Mouse (Mus musculus) urinary bladder, postnatal 10 days (tissue): ENCODE data around the gene Bod1l.

Experiments used
- DNase-seq: peaks from one replicate; pipeline ENCODE4 v3.0.0; 2022; ENCODE audit warnings: low spot score

Gene Bod1l

DNA sequence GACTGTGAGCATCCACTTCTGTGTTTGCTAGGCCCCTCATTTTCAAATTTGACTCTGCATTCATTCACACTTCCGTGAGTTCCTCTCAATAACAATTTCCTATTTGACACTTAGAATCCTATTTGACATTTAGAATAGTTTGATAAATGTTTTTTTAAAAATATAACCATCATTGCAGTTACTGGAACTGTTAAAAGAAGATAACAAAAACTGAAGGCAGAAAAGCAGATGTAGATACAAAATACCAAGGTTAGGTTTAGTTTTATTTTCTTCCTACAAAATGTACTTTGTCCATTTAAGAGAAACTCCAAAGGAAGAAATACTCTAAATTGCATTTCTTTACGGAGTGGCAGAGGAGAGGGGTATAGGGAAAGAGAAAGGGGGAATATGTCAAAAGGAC, 42.5 kb downstream of the Bod1l start:
- no peak for DNase-seq

DNA sequence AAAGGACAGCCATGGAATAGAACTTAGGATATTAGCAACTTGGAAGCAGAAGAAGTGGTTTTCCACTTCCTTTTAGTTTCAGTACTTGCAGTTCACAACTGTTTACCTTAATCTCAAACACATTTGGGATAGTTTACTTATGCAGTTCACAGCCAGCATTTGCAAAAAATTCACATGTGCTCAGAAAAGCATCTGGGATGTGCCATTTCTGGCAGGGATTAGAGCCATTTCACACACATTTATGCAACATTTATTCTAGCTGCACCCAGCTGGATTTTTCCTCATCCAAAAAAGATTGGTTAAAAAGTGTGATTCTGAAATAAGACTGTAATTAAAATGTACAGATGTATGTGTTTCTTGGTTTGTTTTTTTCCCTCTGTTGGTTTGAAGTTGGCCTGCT, 49.7 kb downstream of the Bod1l start:
- no peak for DNase-seq

DNA sequence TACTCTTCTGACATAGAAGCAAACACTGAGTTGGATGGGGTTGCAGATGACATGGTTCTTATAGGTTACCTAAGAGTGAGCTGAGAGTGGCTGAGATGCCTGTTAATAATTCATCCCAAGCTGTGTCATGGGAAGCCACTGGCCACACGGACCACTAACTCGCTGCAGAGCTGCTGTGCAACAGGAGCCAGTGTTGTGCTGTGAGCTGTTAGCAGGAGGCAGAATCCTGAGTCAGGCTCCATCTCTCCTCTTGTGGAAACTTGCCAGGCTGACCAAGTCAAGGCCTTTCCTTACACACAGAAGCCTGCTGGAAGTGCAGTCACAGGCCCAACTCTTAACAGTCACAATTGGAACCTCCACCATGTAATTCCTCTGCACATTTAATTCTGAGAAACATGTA, 53.6 kb downstream of the Bod1l start:
- no peak for DNase-seq

DNA sequence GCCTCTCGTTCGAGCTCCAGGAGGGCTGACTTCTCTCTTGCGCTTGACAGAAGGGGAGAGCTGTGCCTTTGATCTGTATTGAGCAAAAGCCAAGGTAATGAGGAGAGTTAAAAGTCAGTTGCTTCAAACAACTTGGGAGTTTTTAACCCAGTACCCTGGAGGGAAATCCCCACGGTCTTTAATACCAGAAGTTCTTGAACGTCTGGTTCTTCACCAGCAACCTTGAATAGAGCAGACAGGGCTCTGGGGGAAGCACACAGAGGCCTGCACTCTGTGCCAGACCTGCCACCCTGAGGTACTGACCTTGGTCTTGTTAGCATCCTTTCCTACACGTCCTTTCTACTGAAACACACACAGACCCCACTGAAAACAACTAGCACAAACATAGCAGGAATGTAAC, 55.2 kb downstream of the Bod1l start:
- no peak for DNase-seq

DNA sequence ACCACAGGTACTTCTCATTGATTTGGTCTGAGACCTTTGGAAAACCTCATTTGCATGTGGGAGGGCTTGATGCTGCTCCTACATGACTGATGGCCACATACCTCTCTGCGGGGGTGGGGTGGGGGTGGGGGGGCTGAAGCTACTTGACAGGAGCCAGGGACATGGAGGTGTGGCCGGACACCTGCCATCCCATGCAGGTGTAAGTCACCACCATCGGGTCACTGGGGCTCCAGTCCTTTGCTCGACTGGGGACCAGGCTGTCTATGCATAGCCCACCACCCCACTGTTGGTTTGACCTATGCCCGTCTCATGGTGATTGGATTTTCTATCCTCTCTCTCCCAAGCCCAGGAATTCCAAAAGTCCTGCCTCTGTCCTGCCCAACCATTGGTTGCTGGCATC, 62.2 kb downstream of the Bod1l start:
- no peak for DNase-seq

DNA sequence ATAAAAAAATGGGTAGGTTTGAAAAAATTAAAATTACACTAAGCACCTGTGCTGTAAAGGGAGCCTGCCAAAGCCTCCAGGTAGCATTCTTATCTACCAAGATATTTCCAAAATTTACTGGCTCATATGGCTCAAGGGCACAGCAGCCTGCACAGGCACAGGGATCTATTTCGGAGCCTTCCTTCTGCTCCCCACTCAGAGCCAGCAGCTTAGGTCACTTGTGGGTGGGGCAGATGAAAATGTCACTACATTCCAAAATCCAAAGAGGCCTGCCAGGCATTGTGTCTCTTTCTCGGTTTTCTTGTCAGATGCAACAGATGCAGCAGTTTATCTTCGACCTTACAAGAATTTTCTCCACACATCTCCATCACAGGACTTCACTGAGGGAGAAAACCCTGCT, 64.1 kb downstream of the Bod1l start:
- no peak for DNase-seq

DNA sequence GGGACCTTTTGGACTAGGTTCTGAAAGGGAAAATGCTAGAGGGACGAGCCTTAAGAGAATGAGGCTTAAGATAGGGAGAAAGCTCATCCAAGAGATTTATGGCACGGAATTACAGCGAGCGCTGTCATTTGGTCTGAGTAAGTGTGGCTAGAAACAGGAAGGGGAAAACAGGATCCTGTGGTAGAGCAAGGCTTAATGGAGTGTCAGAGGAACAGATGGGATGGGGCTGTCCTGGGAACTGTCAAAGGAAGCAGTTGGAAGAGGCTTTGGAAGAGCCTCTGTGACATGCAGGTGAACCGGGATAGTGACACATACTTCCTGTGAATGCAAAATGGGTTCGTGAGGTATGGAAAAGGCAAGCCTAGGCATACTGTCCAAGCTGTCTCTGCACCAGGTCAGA, 68.4 kb downstream of the Bod1l start:
- no peak for DNase-seq

DNA sequence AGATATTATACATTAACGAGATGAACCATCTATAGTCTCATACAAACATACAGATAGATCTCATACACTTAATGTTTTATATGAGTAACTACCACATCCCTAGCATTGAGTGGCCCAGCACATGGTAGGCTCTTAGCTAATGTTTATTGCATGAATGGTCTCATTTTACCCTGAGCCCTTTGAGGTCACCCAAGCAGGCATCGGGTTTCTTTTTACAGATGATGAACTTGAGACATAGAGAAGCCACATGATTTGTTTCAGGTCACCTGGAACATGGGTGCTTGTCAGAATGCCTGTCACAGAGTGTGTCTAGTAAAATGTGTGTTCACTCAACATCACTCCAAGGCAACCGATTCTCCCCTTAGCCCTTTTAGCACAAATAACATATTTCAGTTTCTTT, 68.8 kb downstream of the Bod1l start:
- DNase-seq = no peak

DNA sequence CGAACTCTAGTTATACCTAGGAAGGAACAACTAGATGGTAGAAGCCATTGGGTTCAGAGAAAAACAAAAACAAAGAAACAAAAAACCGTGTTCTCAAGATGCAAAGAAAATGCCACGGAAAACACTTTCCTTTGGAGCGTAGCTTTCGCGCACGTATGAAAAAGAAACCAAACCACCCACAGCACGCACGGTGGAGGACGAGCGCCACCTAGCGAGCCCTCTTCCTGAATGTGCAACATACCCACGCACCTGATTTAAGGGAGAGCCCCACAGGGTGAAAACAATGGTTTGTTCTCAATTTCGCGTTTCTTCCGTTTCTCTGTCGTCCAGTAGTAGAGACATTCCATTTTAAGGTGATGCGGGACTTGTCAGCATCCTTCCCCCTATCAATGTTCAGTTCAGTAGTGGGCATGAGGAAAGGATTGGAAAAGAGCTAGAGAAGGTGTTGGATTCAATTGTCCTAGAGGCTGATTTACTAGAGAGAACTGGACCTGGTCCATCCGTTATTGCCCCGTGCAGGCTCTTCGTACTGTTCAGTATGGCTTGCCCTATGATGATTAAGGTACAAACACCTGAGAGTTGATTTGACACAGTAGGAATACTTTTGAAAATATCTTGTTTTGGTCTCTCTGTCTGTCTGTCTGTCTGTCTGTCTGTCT, 75.6 kb downstream of the Bod1l start:
- peak; percentile 57 for DNase-seq

DNA sequence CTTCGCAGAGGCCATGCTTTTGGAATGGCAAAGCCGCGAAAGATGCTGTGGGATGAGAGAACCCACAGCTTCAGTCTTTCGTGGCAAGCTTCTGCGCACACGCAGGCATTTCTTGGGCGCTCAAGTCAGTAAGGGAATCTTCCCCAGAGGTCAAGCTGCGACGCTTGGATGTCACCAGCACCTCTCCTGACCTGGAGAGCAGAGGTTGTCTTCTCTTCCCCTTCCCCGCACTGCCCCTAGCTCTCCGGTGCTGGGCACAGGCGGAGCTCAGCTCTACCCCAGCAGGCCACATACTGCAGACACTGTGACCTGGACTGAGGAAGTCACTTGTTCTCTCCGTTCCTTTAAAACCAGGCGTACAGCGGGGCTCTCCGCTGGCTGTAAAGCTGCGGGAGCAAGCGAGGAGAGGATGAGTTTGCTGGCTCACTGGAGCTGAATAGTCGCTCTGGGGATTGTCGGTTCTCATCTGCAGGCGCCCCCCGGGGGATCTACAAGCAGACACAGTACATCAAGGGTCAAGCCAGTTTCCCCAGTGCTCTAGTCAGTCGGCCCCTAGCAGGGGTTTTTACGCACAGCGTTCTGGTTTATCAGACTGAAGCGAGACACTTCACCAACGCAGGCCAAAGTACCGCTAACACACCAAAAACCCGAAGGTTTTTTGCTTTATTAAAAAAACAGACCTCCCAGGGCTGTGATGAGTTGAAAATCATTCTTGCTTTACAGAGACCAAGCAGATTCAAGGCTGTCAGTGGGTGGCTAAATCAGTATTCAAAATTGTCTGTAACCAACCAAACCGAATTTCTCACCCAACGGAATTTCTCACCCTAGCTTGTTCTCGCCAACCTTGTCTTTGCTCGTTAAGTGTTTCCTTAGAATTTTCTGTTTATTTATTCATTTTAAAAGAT, 76.6 kb downstream of the Bod1l start:
- DNase-seq = no peak

DNA sequence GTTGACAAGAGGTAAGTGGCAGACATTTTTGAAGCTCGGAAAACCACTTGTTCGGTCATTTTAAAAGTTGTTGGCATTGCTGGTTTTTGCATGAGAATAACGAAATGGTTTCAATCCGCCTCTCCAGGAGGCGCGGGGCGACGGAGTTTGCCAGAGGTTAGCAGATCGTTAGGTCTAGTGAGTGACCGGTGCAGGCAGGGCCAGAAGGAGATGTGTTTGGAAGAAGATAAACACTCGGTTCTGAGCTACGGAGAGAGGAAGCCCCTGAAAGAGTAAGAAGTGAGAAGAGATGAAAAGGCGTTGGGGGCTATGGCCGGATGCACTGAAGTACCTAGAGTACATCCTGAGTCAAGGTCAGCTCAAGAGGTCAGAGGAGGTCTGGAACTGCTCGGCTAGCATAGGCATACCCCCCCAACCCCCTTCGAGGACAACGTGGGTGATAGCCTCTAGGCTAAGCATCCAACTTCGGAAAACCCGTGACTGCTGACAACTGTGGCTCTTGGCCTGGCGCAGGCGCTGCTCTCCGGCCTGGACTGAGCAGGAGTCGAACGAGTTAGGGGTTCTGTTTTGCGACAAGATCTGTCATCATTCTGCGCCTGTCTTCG, 77.6 kb downstream of the Bod1l start:
- no peak for DNase-seq

DNA sequence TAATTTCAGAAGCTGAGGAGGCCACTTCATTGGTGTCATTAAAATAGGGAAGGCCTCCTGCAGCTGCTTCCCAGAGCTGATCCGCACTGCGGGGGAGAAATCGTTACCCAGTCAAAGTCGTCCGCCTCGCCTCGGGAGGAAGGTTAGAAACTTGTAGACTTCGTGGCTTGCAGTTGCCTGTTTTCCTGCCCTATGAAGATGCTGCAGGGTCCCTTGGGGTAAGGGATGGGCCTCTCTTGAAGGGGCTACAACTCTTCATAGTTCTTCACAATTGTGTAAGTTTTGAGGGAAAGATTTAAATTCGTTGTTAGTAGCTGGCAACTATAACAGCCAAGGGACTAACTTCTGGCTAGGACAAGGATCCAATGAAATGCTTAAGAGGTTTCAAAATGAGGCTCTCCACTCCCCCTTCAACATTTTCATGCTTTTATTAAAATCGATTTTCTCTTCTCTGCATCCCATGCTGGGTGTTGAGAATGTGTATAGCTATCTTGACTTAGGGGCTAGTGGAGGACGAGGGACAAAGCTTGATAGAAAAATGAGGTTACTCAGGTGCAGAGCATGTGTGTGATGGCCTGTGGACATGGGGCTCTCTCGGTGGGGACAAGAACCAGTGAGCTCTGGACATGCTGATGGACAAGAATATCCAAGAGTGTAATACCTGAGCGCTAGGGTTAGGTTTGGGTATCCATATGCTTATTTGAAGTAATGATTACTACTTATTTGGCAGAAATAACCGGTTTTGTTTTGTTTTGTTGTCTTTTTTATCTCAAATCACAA, 78.3 kb downstream of the Bod1l start:
- no peak for DNase-seq

DNA sequence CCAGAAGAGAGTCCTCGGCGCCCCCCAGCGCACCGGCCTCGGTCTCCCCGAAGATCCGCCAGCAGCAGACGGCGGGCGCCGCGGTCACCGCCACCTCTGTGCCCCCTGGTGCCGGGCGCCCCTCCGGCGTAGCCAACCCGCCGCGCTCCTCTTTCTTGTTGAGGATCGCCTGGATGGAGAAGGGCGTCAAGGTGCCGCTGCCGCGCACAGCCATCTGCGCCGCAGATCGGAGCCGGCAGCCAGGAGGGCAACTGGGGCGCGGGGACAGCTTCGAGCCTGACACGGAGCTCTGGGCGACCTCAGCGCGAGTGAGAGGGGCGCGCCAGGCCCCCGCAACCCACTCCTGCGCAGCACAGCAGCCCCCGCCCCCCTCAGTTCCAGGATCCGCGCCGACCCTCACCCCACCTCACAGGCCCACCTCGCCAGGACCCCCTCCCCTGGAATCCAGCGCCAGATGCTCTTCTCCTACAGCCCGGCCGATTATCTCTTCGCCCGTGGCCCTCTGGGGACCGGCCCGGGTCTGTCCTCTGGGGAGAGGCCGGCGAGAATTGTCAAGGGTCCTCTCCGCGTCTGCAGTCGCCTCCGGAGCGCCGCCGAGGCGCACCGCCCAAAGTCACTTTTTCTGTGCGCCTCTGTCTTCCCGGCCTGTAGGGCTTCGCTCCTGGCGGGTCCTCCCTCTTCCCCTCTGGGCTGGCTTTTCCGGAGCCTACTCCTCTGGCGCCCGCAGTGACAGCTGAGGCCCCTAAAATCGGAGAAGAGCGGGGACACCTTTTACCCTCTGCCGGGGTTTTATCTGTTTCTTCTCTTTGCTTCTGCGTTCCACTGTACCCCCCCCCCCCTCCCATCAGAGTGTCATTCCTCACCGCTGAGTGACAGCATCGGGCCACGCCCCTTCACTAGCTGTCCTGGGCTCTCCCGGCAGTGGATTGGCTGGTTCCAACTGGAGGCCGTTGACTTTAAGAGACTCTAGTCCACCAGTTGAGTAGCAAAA, 80.1 kb downstream of the Bod1l start, which contains the start of gene Nkx3-2:
Gene Nkx3-2 (minus strand): TSS at position 771 of the 991 bp plus-strand sequence.
- DNase-seq = no peak

DNA sequence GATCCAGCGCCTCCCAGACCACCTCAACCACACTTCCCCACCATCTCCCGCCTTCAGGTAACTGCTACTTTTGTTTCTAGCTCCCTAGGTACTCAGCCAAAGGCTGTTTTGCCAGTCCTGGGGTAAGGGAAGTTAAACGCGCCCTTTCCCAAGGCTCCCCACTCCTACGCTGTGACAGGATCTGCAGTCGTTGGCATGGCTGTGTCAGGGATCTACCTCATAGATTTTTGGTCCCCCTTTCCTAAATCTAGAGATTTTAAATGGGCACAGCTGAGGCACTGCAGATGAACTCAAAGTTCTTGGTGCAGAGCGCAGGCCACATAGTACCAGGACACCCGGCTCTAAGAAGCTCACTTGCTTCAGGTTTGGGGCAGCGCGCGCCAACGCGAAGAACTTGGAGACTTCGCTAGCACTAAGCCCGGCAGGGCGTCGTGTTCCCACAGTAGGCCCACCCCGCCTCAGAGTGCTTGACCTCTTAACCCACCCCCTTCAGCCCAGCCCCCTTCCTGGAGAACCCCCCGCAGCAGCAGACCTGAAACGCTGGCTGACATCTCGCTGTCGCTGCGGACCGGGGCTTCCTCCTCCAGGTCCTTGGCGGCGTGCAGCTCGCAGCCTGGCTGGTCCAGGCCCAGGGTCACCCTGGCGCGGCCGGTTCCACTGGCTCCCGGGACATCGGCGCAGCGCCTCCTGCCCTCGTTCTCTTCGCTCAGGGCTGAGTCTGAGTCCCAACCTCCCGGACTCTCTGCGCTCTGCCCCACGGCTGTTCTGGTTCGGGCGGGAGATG, 81.0 kb downstream of the Bod1l start:
- no peak for DNase-seq

DNA sequence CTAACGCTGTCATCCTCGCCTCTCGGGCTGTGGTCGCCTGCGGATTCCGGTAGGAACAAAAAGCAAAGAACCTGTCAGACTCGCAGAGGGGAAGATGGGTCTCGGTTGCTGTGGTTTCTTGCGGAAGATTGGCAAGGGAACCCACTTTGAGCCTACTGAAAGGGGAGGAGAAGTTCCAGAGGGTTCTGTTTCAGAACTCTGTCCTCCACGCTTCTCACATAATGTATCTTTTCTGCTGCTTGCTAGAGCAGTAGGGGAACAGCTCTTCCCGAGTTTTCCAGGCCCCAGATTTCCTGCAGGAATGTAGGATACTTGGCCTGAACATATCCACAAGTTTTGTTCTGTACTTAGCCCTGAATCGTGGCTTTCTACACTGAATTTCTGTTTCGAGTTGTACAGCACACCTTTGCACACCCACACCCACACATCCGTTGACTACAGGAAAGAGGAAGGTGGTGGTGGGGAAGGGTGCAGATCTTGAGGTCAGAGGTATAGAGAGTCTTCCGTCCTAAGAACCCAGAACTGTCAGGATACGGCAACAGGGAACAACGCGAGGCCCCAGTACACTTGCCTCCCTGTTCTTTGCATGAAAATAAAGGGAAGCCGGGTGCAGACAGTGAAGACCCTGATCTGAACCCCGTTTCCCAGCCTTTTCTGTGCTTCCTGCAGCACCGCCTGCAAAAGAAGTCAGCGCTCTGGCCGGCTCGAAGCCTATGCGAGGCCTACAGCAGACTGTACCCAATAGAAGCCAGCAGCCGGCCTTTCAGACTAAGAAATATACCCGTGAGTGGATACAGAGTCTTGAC, 81.8 kb downstream of the Bod1l start:
- no peak for DNase-seq

DNA sequence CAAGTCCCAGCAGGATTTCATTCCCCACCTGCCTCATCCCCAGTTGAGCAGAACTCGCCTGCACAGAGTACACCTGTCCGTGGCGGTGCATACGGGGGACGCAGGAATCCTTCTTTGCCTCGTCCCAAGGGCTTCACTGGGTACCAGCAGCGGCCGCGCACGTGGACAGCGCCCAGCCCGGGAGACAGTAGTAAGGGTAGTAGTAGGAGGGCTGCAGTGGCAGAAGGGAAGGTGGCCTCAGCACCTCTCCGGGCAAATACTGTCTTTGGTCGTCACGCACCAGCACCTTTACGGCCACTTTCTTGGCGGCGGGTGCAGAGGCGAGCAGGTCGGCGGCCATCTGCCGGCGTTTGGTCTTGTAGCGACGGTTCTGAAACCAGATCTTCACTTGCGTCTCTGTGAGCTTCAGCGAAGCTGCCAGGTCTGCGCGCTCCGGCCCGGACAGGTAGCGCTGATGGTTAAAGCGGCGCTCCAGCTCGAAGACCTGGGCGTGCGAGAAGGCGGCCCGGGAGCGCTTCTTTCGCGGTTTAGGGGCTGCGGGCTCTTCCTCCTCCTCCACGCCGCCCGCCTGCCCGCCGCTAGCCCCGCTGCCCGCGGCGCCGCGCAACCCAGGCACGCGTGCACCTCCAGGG, 82.5 kb downstream of the Bod1l start:
- DNase-seq = no peak

DNA sequence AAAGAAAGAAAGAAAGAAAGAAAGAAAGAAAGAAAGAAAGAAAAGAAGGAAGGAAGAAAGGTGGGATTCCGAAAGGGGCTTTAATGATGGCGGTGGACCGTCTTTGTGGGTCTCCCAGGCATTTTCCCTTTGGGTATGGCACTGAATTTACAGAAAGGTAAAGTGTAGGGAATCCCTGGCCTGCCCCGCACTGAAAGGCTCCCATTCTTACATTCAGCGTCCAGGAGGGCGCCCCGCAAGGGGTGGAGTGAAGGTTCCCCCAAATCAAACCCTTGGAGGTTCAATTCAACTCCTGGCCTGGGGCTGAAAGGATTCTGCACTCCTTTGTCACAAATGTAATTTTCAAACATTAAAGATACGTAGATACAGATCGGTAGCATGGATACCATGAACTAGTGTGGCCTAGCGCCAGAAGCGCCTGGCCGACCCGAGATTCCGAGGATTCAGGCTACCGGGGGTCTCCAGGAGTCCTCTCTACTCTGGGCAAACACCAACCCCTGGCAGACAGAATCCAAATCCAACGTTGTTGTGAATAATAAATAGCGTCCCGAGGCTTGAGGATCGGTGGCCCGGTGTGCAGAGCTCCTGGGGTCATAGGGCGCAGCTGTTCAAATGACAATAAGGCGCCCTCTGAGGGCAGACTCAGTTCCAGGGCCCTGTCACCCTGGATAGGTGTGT, 83.1 kb downstream of the Bod1l start:
- DNase-seq = no peak

DNA sequence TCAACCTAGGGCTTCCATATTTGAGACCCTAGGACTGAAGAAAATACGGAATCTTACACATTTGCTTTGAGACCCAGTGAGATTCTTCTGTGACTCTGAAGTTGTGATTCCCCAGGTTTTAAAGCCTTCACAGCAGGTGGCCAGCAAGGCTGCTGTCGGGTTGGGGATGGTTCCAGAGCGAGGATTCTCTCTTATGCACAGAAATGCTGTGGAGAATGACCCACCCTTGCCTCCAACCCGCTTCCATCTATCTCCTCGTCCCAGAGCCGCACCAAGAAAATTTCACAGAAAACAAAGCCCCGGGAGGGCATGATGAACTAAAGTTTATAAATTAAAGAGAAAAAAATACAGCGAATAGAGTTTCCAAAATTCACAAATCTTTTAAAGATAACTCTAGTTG, 84.0 kb downstream of the Bod1l start:
- no peak for DNase-seq
